Mouse (Mus musculus) hindbrain, embryonic 10.5 days (tissue): ENCODE measurements at regions not wholly inside any gene's neighbourhood (a gene's known extent, or its start where the extent isn't known, plus 50 kb on each side); places are given as distances from the start of the nearest gene placed in this dataset.
A peak's percentile ranks its signal among the peaks of the same experiment; 100 is the strongest.

ENCODE experiments used
- DNase-seq: peaks from one replicate; pipeline ENCODE4 v3.0.0-alpha.2; 2017; ENCODE audit warnings: low spot score
- H3K27ac ChIP-seq: fragments of 300-500 bp; sonication (generic); 2 replicates; pipeline ENCODE4 v1.5.1; 2016; ENCODE audit warnings: mild to moderate bottlenecking, moderate library complexity
- H3K27me3 ChIP-seq: fragments of 300-500 bp; sonication (generic); 2 replicates; pipeline ENCODE4 v1.6.1; 2016; ENCODE audit warnings: mild to moderate bottlenecking; ENCODE audit not compliant: poor library complexity, insufficient read depth, severe bottlenecking
- H3K36me3 ChIP-seq: fragments of 300-500 bp; sonication (generic); 2 replicates; pipeline ENCODE4 v1.6.1; 2016; ENCODE audit warnings: mild to moderate bottlenecking, moderate library complexity
- H3K4me1 ChIP-seq: fragments of 300-500 bp; sonication (generic); replicated peaks from 2 replicates; pipeline ENCODE4 v1.6.1; 2016; ENCODE audit warnings: mild to moderate bottlenecking
- H3K4me3 ChIP-seq: fragments of 300-500 bp; sonication (generic); 2 replicates; pipeline ENCODE4 v1.5.1; 2016; ENCODE audit warnings: mild to moderate bottlenecking, moderate library complexity
- H3K9me3 ChIP-seq: fragments of 300-500 bp; sonication (generic); 2 replicates; pipeline ENCODE4 v1.6.1; 2016; ENCODE audit warnings: mild to moderate bottlenecking, moderate library complexity
- WGBS: fragments of 180-500 bp; shearing (Covaris S2); methylation state at CpG from one replicate; pipeline ENCODE4 v1.1.7; 2016; 5-methylcytosine and 5-hydroxymethylcytosine counted together

- WGBS = 57% methylated on average over 5 of the region's 5 CpGs
- no peak overlapping the region for H3K4me3 ChIP-seq
- no peaks in the 10 kb centered on the region for H3K36me3 ChIP-seq
- H3K4me1 ChIP-seq = peaks cover 31% of the 10 kb centered on the region
- DNase-seq = no peak
- H3K27me3 ChIP-seq = no peaks in the 10 kb centered on the region
- no peak overlapping the region for H3K27ac ChIP-seq
- H3K9me3 ChIP-seq = no peaks in the 10 kb centered on the region
These were observed 169.8 kb downstream of the Maf start for GRCm38 (mm10) chr8:115537761-115538160.

GRCm38 (mm10) chr8:115536554-115537346 lies 170.8 kb downstream of the Maf start:
- H3K4me3 ChIP-seq = no peak overlapping the region
- H3K4me1 ChIP-seq = peaks cover 37% of the 10 kb centered on the region
- WGBS = 78% methylated on average over 19 of the region's 19 CpGs
- H3K36me3 ChIP-seq = no peaks in the 10 kb centered on the region
- no peaks in the 10 kb centered on the region for H3K9me3 ChIP-seq
- H3K27me3 ChIP-seq = no peaks in the 10 kb centered on the region
- DNase-seq = no peak
- 0 out of 2 replicates have a peak overlapping the region, but pooled peaks have one; percentile 6 for H3K27ac ChIP-seq

GRCm38 (mm10) chr8:115536001-115536400 lies 171.6 kb downstream of the Maf start:
- WGBS = 84% methylated on average over 8 of the region's 8 CpGs
- H3K36me3 ChIP-seq = no peaks in the 10 kb centered on the region
- no peak overlapping the region for H3K4me3 ChIP-seq
- 0 out of 2 replicates have a peak overlapping the region, but pooled peaks have one; percentile 14 for H3K27ac ChIP-seq
- H3K27me3 ChIP-seq = 0 out of 2 replicates have a peak, but pooled peaks cover 2% of the 10 kb centered on the region
- no peaks in the 10 kb centered on the region for H3K9me3 ChIP-seq
- no peak for DNase-seq
- H3K4me1 ChIP-seq = peaks cover 37% of the 10 kb centered on the region

GRCm38 (mm10) chr8:115534030-115534429 lies 173.6 kb downstream of the Maf start:
- Histone ChIP-seq H3K36me3 (no peaks in the 10 kb centered on the region), H3K27ac (no peak overlapping the region), H3K4me1 (peaks cover 37% of the 10 kb centered on the region), H3K27me3 (0 out of 2 replicates have a peak, but pooled peaks cover 4% of the 10 kb centered on the region), H3K9me3 (no peaks in the 10 kb centered on the region), H3K4me3 (no peak overlapping the region)
- no peak for DNase-seq
- 58% methylated on average over 2 of the region's 2 CpGs for WGBS

GRCm38 (mm10) chr8:115531343-115531742 lies 176.3 kb downstream of the Maf start:
- H3K27me3 ChIP-seq = 0 out of 2 replicates have a peak, but pooled peaks cover 4% of the 10 kb centered on the region
- no peaks in the 10 kb centered on the region for H3K9me3 ChIP-seq
- peaks cover 24% of the 10 kb centered on the region for H3K4me1 ChIP-seq
- DNase-seq = no peak
- no peaks in the 10 kb centered on the region for H3K36me3 ChIP-seq
- no peak overlapping the region for H3K4me3 ChIP-seq
- 95% methylated on average over 6 of the region's 6 CpGs for WGBS
- no peak overlapping the region for H3K27ac ChIP-seq

GRCm38 (mm10) chr8:115529568-115530342 lies 177.8 kb downstream of the Maf start:
- no peak overlapping the region for H3K4me3 ChIP-seq
- H3K27ac ChIP-seq = 0 out of 2 replicates have a peak overlapping the region, but pooled peaks have one; percentile 3
- H3K36me3 ChIP-seq = no peaks in the 10 kb centered on the region
- 38% methylated on average over 14 of the region's 14 CpGs for whole genome bisulfite sequencing
- peaks cover 21% of the 10 kb centered on the region for H3K4me1 ChIP-seq
- no peaks in the 10 kb centered on the region for H3K9me3 ChIP-seq
- no peak for DNase-seq
- H3K27me3 ChIP-seq = 0 out of 2 replicates have a peak, but pooled peaks cover 4% of the 10 kb centered on the region

- no peak for DNase-seq
- H3K9me3 ChIP-seq = no peaks in the 10 kb centered on the region
- H3K27ac ChIP-seq = no peak overlapping the region
- no peak overlapping the region for H3K4me3 ChIP-seq
- no peaks in the 10 kb centered on the region for H3K36me3 ChIP-seq
- peaks cover 18% of the 10 kb centered on the region for H3K4me1 ChIP-seq
- WGBS = 94% methylated on average over 11 of the region's 11 CpGs
- 0 out of 2 replicates have a peak, but pooled peaks cover 4% of the 10 kb centered on the region for H3K27me3 ChIP-seq
These were observed 178.7 kb downstream of the Maf start for GRCm38 (mm10) chr8:115528879-115529278.

GRCm38 (mm10) chr8:115525149-115525548 lies 182.4 kb downstream of the Maf start:
- Histone ChIP-seq H3K27me3 (no peaks in the 10 kb centered on the region), H3K4me1 (peaks cover 14% of the 10 kb centered on the region), H3K36me3 (no peaks in the 10 kb centered on the region), H3K4me3 (no peak overlapping the region), H3K9me3 (no peaks in the 10 kb centered on the region), H3K27ac (no peak overlapping the region)
- 85% methylated on average over 8 of the region's 8 CpGs for WGBS
- no peak for DNase-seq

GRCm38 (mm10) chr8:115524713-115525112 lies 182.9 kb downstream of the Maf start:
- Histone ChIP-seq H3K4me3 (no peak overlapping the region), H3K4me1 (peaks cover 10% of the 10 kb centered on the region), H3K27ac (no peak overlapping the region), H3K36me3 (no peaks in the 10 kb centered on the region), H3K9me3 (no peaks in the 10 kb centered on the region), H3K27me3 (no peaks in the 10 kb centered on the region)
- WGBS = 87% methylated on average over 8 of the region's 8 CpGs
- DNase-seq = no peak

GRCm38 (mm10) chr8:115522527-115522926 lies 185.1 kb downstream of the Maf start:
- no peak for DNase-seq
- H3K4me3 ChIP-seq = no peak overlapping the region
- H3K9me3 ChIP-seq = no peaks in the 10 kb centered on the region
- H3K27me3 ChIP-seq = no peaks in the 10 kb centered on the region
- no peaks in the 10 kb centered on the region for H3K36me3 ChIP-seq
- H3K4me1 ChIP-seq = peaks cover 6% of the 10 kb centered on the region; the same call in 1 of the 2 replicates
- WGBS = 66% methylated on average over 5 of the region's 5 CpGs
- no peak overlapping the region for H3K27ac ChIP-seq

- WGBS = 82% methylated on average over 4 of the region's 4 CpGs
- Histone ChIP-seq H3K27ac (no peak overlapping the region), H3K9me3 (no peaks in the 10 kb centered on the region), H3K4me3 (no peak overlapping the region), H3K4me1 (no peaks in the 10 kb centered on the region), H3K27me3 (no peaks in the 10 kb centered on the region), H3K36me3 (no peaks in the 10 kb centered on the region)
- no peak for DNase-seq
These were observed 191.9 kb downstream of the Maf start for GRCm38 (mm10) chr8:115515647-115516046.

- H3K27me3 ChIP-seq = no peaks in the 10 kb centered on the region
- no peaks in the 10 kb centered on the region for H3K9me3 ChIP-seq
- no peak overlapping the region for H3K27ac ChIP-seq
- DNase-seq = no peak
- no peaks in the 10 kb centered on the region for H3K36me3 ChIP-seq
- H3K4me1 ChIP-seq = no peaks in the 10 kb centered on the region
- 82% methylated on average over 3 of the region's 3 CpGs for WGBS
- no peak overlapping the region for H3K4me3 ChIP-seq
These were observed 193.1 kb downstream of the Maf start for GRCm38 (mm10) chr8:115514485-115514884.

GRCm38 (mm10) chr8:115507180-115507579 lies 200.4 kb downstream of the Maf start:
- Histone ChIP-seq H3K36me3 (no peaks in the 10 kb centered on the region), H3K4me1 (no peaks in the 10 kb centered on the region), H3K9me3 (no peaks in the 10 kb centered on the region), H3K4me3 (no peak overlapping the region), H3K27me3 (no peaks in the 10 kb centered on the region), H3K27ac (no peak overlapping the region)
- DNase-seq = no peak
- 96% methylated on average over 4 of the region's 4 CpGs for WGBS
